8 mouse cellular contexts compared by ENCODE assay signal in the genomic region with DNA sequence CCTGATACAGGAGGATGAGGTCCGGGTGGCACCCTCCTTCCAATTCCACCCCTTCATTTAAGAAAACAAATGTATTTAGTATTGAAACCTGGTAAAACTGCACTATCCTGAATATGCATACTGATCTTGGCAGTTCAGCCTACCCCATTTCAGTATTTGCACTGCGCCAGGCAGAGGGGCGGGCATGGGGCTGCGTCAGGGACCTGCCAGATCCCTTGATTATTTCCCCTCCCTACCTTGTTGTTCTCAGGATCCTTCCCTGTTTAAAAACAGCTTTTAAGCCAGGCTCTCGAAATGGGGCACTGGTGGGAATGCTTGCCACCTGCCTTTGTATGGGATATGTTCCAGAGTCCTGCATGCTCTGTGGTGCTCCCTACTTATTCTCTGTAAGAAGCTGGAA. TPM values are rescaled to one million over a fixed set of nuclear protein-coding genes. Genes with fewer than 3 reads are reported as not detected.
DNase-seq lines count a peak whose midpoint lies in the region; ATAC-seq and TF ChIP-seq lines count a peak whose summit lies in the region.

No protein-coding gene starts in this region.

- peak overlapping the region; percentile 87; the same call in 1 of the 2 replicates for H3K27ac ChIP-seq in heart, embryonic 10.5 days
- no peak overlapping the region for H3K27ac ChIP-seq in bone marrow, adult 2 months (ENCODE audit: control insufficient read depth, insufficient read depth, low read depth, low read length, poor library complexity)
- no peak overlapping the region for H3K27ac ChIP-seq in forebrain, postnatal 0 days (ENCODE audit: low read depth, low read length)
- H3K27ac ChIP-seq in macrophage: peak overlapping the region; percentile 69

- WGBS in heart, embryonic 10.5 days: 48% methylated on average over 5 of the region's 5 CpGs
- WGBS in bone marrow, adult 2 months: 25% methylated on average over 5 of the region's 5 CpGs
- WGBS in forebrain, postnatal 0 days: 34% methylated on average over 5 of the region's 5 CpGs
- 27% methylated on average over 5 of the region's 5 CpGs for WGBS in macrophage (ENCODE audit: missing documents)

- peaks cover 42% of the 10 kb centered on the region for H3K4me1 ChIP-seq in heart, embryonic 10.5 days
- H3K4me1 ChIP-seq in bone marrow, adult 2 months (ENCODE audit: control insufficient read depth, insufficient read depth, low read length): peaks cover 1% of the 10 kb centered on the region; the same call in 1 of the 2 replicates
- no peaks in the 10 kb centered on the region for H3K4me1 ChIP-seq in forebrain, postnatal 0 days (ENCODE audit: insufficient read depth)

- peak overlapping the region; percentile 97 for H3K4me2 ChIP-seq in forebrain, postnatal 0 days (ENCODE audit: low read depth)

- H3K4me3 ChIP-seq in heart, embryonic 10.5 days: peak overlapping the region; percentile 77
- peak overlapping the region; percentile 11 for H3K4me3 ChIP-seq in bone marrow, adult 2 months (replicated peaks; ENCODE audit: control insufficient read depth, low read depth, low read length)
- peak overlapping the region; percentile 72 for H3K4me3 ChIP-seq in forebrain, postnatal 0 days (ENCODE audit: low read depth, low read length)
- peak overlapping the region; percentile 86 for H3K4me3 ChIP-seq in macrophage (ENCODE audit: inconsistent target)

- TF ChIP-seq CTCF in bone marrow, adult 2 months (IDR thresholded peaks at IDR 0.05; ENCODE audit: control insufficient read depth, insufficient read depth, low read length): no peak
- TF ChIP-seq CTCF in forebrain, postnatal 0 days (IDR thresholded peaks at IDR 0.05; ENCODE audit: low read depth): no peak

- peaks cover 66% of the 10 kb centered on the region for H3K79me2 ChIP-seq in macrophage (ENCODE audit: inconsistent target)

- no peak for DNase-seq in heart, embryonic 10.5 days (ENCODE audit: low spot score)
- DNase-seq in heart, postnatal 10 days: no peak
- no peak for DNase-seq in forebrain, postnatal 0 days
- no peak for DNase-seq in testis, postnatal 14 days (ENCODE audit: low spot score)
- DNase-seq in right cerebral cortex, postnatal 25 days: no peak
- DNase-seq in adrenal gland, postnatal 25 days: no peak

- intact Hi-C loops in heart, postnatal 10 days (cut with DNase I): loop anchor here (5.0 kb wide), 5 partner anchors 35 to 140 kb away; no protein-coding TSS in a partner anchor

- H3K9ac ChIP-seq in forebrain, postnatal 0 days: no peak overlapping the region

- H3K27me3 ChIP-seq in heart, embryonic 10.5 days (ENCODE audit: insufficient read depth, poor library complexity, severe bottlenecking): 0 out of 2 replicates have a peak, but pooled peaks cover 7% of the 10 kb centered on the region
- no peaks in the 10 kb centered on the region; the same call in 1 of the 2 replicates for H3K27me3 ChIP-seq in forebrain, postnatal 0 days (ENCODE audit: insufficient read depth, low read length)

- TF ChIP-seq POLR2A in bone marrow, adult 2 months (IDR thresholded peaks at IDR 0.05; ENCODE audit: borderline replicate concordance, control insufficient read depth, low read depth, low read length): no peak

- H3K9me3 ChIP-seq in heart, embryonic 10.5 days: no peaks in the 10 kb centered on the region
- H3K9me3 ChIP-seq in forebrain, postnatal 0 days (ENCODE audit: low read length): no peaks in the 10 kb centered on the region

- H3K36me3 ChIP-seq in heart, embryonic 10.5 days: no peaks in the 10 kb centered on the region
- H3K36me3 ChIP-seq in forebrain, postnatal 0 days (ENCODE audit: insufficient read depth): no peaks in the 10 kb centered on the region
- H3K36me3 ChIP-seq in macrophage (ENCODE audit: inconsistent target): no peaks in the 10 kb centered on the region

- ATAC-seq in forebrain, postnatal 0 days: no peak

RNA-seq across cellular contexts. Expression of gene Hpcal1, which starts 1.7 kb away (rescaled TPM):
- polyA plus RNA-seq in heart, embryonic 10.5 days (2016; fragmentation: Nextera tagmentation; extraction: Ambion mirVana): 18.4 and 25.4 TPM in 2 replicates
- total RNA-seq in heart, postnatal 10 days (2021): 10 to 100 TPM; 22.7 to 31.7 TPM
- 20.7 and 36.1 TPM in 2 replicates for polyA plus RNA-seq in bone marrow, adult 2 months (2011; ENCODE audit: insufficient read depth, insufficient read length, low replicate concordance, missing spikeins)
- 27.7 and 46.9 TPM in 2 replicates for total RNA-seq in forebrain, postnatal 0 days (2014; rRNA removed)
- 47.1 and 76.7 TPM in 2 replicates for polyA plus RNA-seq in forebrain, postnatal 0 days (2015; fragmentation: Nextera tagmentation; extraction: Ambion mirVana)
- total RNA-seq in macrophage (2018; cell fraction: chromatin; rRNA removed): 10 to 100 TPM in 25 of 26 experiments, 1 to 10 TPM in 1; 7.3 to 55.5 (median 28.3) TPM
- total RNA-seq in macrophage (2018; cell fraction: cytosol; rRNA removed): 100 to 1,000 TPM; 125 to 174 (median 149) TPM
- total RNA-seq in macrophage (2018; cell fraction: nucleus; rRNA removed): 100 to 1,000 TPM in 4 of 26 experiments, 10 to 100 TPM in 22; 40.3 to 121 (median 76.1) TPM
- polyA plus RNA-seq in macrophage (2018): 131 to 142 TPM (median 142 TPM) in 3 replicates
- 14.4 and 17.2 TPM in 2 replicates for total RNA-seq in adrenal gland, postnatal 25 days (2021)

Comparison
In these comparisons a context has a peak if more than half of its experiments do, and no peak if none do; other contexts are left out.
1. H3K27ac ChIP-seq: peak in heart, embryonic 10.5 days (single experiment) and macrophage (single experiment); none in bone marrow, adult 2 months (single experiment) and forebrain, postnatal 0 days (single experiment).
2. H3K4me3 ChIP-seq: peak in every context shown above with its lines; median percentile 86 in macrophage; 77 in heart, embryonic 10.5 days; 72 in forebrain, postnatal 0 days; 11 in bone marrow, adult 2 months.